Mouse (Mus musculus) stomach, embryonic 15.5 days (tissue): Measurements from ENCODE around the gene Ptpn3. TPM values are rescaled to one million over a fixed set of nuclear protein-coding genes. Genes with fewer than 3 reads are reported as not detected.
"Not testable (repeated sequence)": the region's sequence is repeated elsewhere in the genome, so short reads cannot be mapped to it uniquely, and the experiment has no call there.

ENCODE experiments used
- ATAC-seq: fragments of 200-750 bp; cut with Nextera tagmentation; 2 replicates; pipeline ENCODE4 v1.8.0; 2017; ENCODE audit warnings: low read depth, moderate number of reproducible peaks, moderate TSS enrichment; ENCODE audit not compliant: insufficient read depth, low FRiP score
- H3K27ac ChIP-seq: fragments of 300-500 bp; sonication (generic); 2 replicates; pipeline ENCODE4 v1.5.1; 2015; ENCODE audit warnings: mild to moderate bottlenecking, inconsistent platforms
- H3K27me3 ChIP-seq: fragments of 300-500 bp; sonication (generic); replicated peaks from 2 replicates; pipeline ENCODE4 v1.6.1; 2015; ENCODE audit warnings: inconsistent platforms
- H3K36me3 ChIP-seq: fragments of 300-500 bp; sonication (generic); 2 replicates; pipeline ENCODE4 v1.6.1; 2015; ENCODE audit warnings: inconsistent platforms
- H3K4me1 ChIP-seq: fragments of 300-500 bp; sonication (generic); 2 replicates; pipeline ENCODE4 v1.6.1; 2015; ENCODE audit warnings: inconsistent platforms
- H3K4me2 ChIP-seq: fragments of 300-500 bp; sonication (generic); 2 replicates; pipeline ENCODE4 v1.6.1; 2015; ENCODE audit warnings: mild to moderate bottlenecking, inconsistent platforms
- H3K4me3 ChIP-seq: fragments of 300-500 bp; sonication (generic); replicated peaks from 2 replicates; pipeline ENCODE4 v1.5.1; 2015; ENCODE audit warnings: inconsistent platforms
- H3K9ac ChIP-seq: fragments of 300-500 bp; sonication (generic); 2 replicates; pipeline ENCODE4 v1.6.1; 2015; ENCODE audit warnings: inconsistent platforms
- H3K9me3 ChIP-seq: fragments of 300-500 bp; sonication (generic); 2 replicates; pipeline ENCODE4 v1.6.1; 2016; ENCODE audit warnings: inconsistent platforms
- WGBS: fragments of 180-500 bp; shearing (Covaris S2); methylation state at CpG from one replicate; pipeline ENCODE4 v1.1.7; 2015; 5-methylcytosine and 5-hydroxymethylcytosine counted together
- polyA plus RNA-seq: library from polyadenylated mRNA; unstranded; fragments of >200 nt; fragmentation: Nextera tagmentation; extraction: Ambion mirVana; gene quantifications from 2 replicates; pipeline ENCODE4 v1.2.1, GENCODE M21; 2015

Gene Ptpn3
- polyA plus RNA-seq, 1 experiment from 2014 or later = 8.6 TPM

GRCm38 (mm10) chr4:57211706-57212105, 89.9 kb downstream of the Ptpn3 start:
- Histone ChIP-seq H3K27ac (no peak overlapping the region), H3K9ac (no peak overlapping the region), H3K4me1 (no peaks in the 10 kb centered on the region), H3K36me3 (no peaks in the 10 kb centered on the region), H3K27me3 (no peaks in the 10 kb centered on the region), H3K4me2 (no peak overlapping the region), H3K9me3 (no peaks in the 10 kb centered on the region), H3K4me3 (no peak overlapping the region)
- no peak for ATAC-seq
- WGBS = 61% methylated on average over 2 of the region's 2 CpGs

DNA sequence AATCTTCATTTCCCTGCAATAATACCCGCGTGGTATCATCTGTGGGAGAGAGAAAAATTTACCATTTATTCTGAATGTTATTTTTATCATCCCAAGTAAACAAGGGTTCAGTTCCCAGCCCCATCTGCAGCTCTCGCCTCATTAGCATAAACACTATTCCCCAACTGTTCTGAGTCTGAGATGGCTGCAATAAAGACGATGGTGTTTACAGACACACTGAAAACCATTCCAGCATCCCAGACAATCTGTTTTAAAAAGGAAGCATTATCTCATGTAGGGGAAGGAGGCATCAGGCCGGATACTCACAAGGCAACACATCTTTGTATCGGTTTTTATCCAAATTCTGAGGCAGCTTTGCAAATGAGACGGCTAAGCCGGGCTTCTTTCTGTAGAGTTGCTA, 95.7 kb downstream of the Ptpn3 start:
- H3K4me2 ChIP-seq = no peak overlapping the region
- H3K4me3 ChIP-seq = no peak overlapping the region
- no peak for ATAC-seq
- H3K9me3 ChIP-seq = no peaks in the 10 kb centered on the region
- H3K9ac ChIP-seq = no peak overlapping the region
- H3K4me1 ChIP-seq = no peaks in the 10 kb centered on the region
- H3K36me3 ChIP-seq = 0 out of 2 replicates have a peak, but pooled peaks cover 5% of the 10 kb centered on the region
- WGBS = 79% methylated on average over 8 of the region's 8 CpGs
- H3K27ac ChIP-seq = no peak overlapping the region
- no peaks in the 10 kb centered on the region for H3K27me3 ChIP-seq

- no peaks in the 10 kb centered on the region for H3K27me3 ChIP-seq
- H3K9me3 ChIP-seq = no peaks in the 10 kb centered on the region
- H3K27ac ChIP-seq = no peak overlapping the region
- 86% methylated on average over 11 of the region's 11 CpGs for WGBS
- no peaks in the 10 kb centered on the region for H3K4me1 ChIP-seq
- no peak overlapping the region for H3K4me3 ChIP-seq
- 0 out of 2 replicates have a peak, but pooled peaks cover 8% of the 10 kb centered on the region for H3K36me3 ChIP-seq
- H3K9ac ChIP-seq = no peak overlapping the region
- no peak for ATAC-seq
- H3K4me2 ChIP-seq = no peak overlapping the region
Measured at GRCm38 (mm10) chr4:57204780-57205179, 96.9 kb downstream of the Ptpn3 start.

GRCm38 (mm10) chr4:57202660-57203361, 98.8 kb downstream of the Ptpn3 start:
- WGBS = 45% methylated on average over 10 of the region's 10 CpGs
- H3K9me3 ChIP-seq = no peaks in the 10 kb centered on the region
- H3K27ac ChIP-seq = peak overlapping the region; percentile 49; the same call in 1 of the 2 replicates
- H3K4me1 ChIP-seq = no peaks in the 10 kb centered on the region
- H3K4me3 ChIP-seq = no peak overlapping the region
- H3K4me2 ChIP-seq = no peak overlapping the region
- no peak overlapping the region for H3K9ac ChIP-seq
- no peaks in the 10 kb centered on the region for H3K27me3 ChIP-seq
- H3K36me3 ChIP-seq = 0 out of 2 replicates have a peak, but pooled peaks cover 8% of the 10 kb centered on the region
- no peak for ATAC-seq

DNA sequence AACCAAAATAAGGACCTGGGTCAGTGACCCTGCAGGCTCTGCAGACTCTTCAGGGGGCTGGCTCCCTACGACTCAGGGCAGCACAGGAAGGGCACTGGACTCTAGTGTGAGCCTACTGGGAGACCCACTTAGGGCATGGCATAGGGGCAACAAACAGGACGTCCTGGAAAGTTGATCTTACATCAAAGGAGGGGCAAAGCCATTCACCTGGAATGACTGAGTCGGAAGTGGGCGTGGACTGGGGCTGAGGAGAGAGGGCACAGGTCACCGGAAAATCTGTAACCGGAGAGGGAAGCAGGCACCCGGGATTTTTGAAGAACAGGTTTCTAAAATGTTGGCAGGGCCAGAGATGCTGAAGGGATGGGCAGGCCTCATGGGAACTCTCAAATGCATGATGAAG, 99.5 kb downstream of the Ptpn3 start:
- no peak overlapping the region for H3K4me3 ChIP-seq
- H3K9ac ChIP-seq = no peak overlapping the region
- 38% methylated on average over 7 of the region's 7 CpGs for WGBS
- H3K27me3 ChIP-seq = no peaks in the 10 kb centered on the region
- H3K4me2 ChIP-seq = no peak overlapping the region
- H3K36me3 ChIP-seq = 0 out of 2 replicates have a peak, but pooled peaks cover 12% of the 10 kb centered on the region
- H3K27ac ChIP-seq = peak overlapping the region; percentile 49; the same call in 1 of the 2 replicates
- H3K9me3 ChIP-seq = no peaks in the 10 kb centered on the region
- no peak for ATAC-seq
- H3K4me1 ChIP-seq = no peaks in the 10 kb centered on the region

DNA sequence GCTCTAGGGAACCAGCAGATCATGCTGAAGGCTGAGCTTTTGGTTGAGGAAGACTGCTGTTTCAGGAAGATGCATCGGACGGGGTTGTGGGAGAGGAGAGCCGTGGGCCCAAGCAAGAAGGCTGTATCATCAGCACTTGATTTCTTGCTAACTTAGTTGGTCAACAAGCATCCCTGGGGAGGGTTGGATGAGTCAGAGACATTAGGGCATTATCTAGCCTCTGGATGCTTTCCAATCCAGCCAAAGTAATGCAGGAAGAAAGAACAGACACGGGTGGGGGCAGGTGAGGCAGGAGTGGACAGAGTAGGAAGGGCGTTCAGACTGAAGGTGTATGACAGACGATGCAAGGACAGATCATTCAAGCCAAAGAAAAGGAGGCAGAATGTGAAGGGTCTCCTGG, 101.0 kb downstream of the Ptpn3 start:
- WGBS = 89% methylated on average over 6 of the region's 6 CpGs
- H3K4me2 ChIP-seq = no peak overlapping the region
- H3K9me3 ChIP-seq = no peaks in the 10 kb centered on the region
- no peaks in the 10 kb centered on the region for H3K27me3 ChIP-seq
- no peak overlapping the region for H3K9ac ChIP-seq
- no peak for ATAC-seq
- H3K4me3 ChIP-seq = no peak overlapping the region
- no peak overlapping the region for H3K27ac ChIP-seq
- no peaks in the 10 kb centered on the region for H3K4me1 ChIP-seq
- 0 out of 2 replicates have a peak, but pooled peaks cover 15% of the 10 kb centered on the region for H3K36me3 ChIP-seq

DNA sequence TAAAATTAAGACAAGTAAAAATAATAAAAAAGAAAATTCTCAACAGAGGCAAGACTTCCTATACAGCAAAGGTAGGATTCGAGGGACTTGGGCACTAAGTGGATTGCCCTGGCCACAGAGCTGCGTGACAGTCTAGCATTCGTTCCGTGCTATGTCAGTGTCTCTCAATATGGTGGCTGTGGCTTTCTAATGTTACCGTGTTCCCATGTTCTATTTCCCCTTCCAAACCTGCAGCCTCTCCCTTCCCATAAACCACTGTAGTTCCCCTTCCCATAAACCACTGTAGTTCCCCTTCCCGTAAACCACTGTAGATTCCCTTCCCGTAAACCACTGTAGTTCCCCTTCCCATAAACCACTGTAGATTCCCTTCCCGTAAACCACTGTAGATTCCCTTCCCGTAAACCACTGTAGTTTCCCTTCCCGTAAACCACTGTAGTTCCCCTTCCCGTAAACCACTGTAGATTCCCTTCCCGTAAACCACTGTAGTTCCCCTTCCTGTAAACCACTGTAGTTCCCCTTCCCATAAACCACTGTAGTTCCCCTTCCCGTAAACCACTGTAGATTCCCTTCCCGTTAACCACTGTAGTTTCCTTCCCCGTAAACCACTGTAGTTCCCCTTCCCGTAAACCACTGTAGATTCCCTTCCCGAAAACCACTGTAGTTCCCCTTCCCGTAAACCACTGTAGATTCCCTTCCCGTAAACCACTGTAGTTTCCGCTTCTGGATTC, 102.8 kb downstream of the Ptpn3 start:
- H3K9ac ChIP-seq, H3K4me2 ChIP-seq, H3K4me3 ChIP-seq, ATAC-seq, H3K27me3 ChIP-seq, H3K4me1 ChIP-seq, H3K9me3 ChIP-seq, H3K27ac ChIP-seq: not testable (repeated sequence)
- H3K36me3 ChIP-seq = 0 out of 2 replicates have a peak, but pooled peaks cover 12% of the 10 kb centered on the region
- 92% methylated on average over 20 of the region's 20 CpGs for WGBS

DNA sequence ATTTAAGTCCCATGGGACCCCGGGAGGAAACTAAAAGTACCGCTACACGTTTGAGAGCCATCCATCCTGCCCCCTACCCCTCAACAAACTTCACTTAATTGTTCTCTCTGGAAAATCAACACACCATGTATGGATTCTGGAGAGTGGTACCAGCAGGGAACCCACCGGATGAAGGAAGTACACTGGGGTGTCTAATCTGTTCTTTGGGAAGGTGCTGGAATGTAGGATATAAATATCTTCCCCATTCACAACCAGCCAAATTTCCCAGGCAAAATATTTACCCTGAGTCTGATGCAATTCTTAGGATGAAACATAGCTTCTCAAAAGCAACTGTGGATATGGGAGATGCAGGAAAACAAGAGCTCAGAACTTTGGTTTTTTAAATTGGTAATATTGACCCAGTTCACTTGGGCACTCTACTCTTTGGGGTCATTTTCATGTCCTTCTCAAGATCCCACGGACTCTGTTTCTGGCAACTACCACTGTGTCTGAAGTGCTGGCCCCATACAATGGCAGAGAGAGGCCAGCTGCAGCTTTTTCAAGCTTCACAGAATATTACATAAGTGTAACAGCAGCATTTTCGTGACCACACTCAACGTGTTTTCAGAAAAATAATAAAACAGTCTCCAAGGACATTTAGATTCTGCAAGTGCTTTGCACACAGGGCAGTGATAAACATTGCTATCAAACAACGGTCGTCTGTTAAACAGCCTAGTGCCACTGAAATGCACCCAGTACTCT, 109.9 kb downstream of the Ptpn3 start:
- Histone ChIP-seq H3K4me3 (no peak overlapping the region), H3K36me3 (no peaks in the 10 kb centered on the region), H3K4me1 (no peaks in the 10 kb centered on the region), H3K9ac (no peak overlapping the region), H3K9me3 (no peaks in the 10 kb centered on the region), H3K27me3 (no peaks in the 10 kb centered on the region), H3K4me2 (no peak overlapping the region), H3K27ac (no peak overlapping the region)
- ATAC-seq = no peak
- WGBS = 57% methylated on average over 9 of the region's 9 CpGs

- Histone ChIP-seq H3K36me3 (no peaks in the 10 kb centered on the region), H3K9me3 (no peaks in the 10 kb centered on the region), H3K27me3 (no peaks in the 10 kb centered on the region), H3K4me3 (no peak overlapping the region), H3K9ac (no peak overlapping the region), H3K27ac (no peak overlapping the region), H3K4me1 (no peaks in the 10 kb centered on the region), H3K4me2 (no peak overlapping the region)
- WGBS = 77% methylated on average over 2 of the region's 2 CpGs
- no peak for ATAC-seq
Measured at GRCm38 (mm10) chr4:57189881-57190280, 111.8 kb downstream of the Ptpn3 start.

- H3K9me3 ChIP-seq = no peaks in the 10 kb centered on the region
- no peaks in the 10 kb centered on the region for H3K27me3 ChIP-seq
- H3K9ac ChIP-seq = no peak overlapping the region
- peak overlapping the region; percentile 64 for H3K27ac ChIP-seq
- WGBS = 7% methylated on average over 6 of the region's 6 CpGs
- H3K4me3 ChIP-seq = no peak overlapping the region
- ATAC-seq = peak; percentile 74
- 0 out of 2 replicates have a peak overlapping the region, but pooled peaks have one; percentile 2 for H3K4me2 ChIP-seq
- H3K4me1 ChIP-seq = no peaks in the 10 kb centered on the region
- no peaks in the 10 kb centered on the region for H3K36me3 ChIP-seq
Measured at GRCm38 (mm10) chr4:57186035-57186434, 115.6 kb downstream of the Ptpn3 start.

- no peaks in the 10 kb centered on the region for H3K27me3 ChIP-seq
- 0 out of 2 replicates have a peak, but pooled peaks have one; percentile 42 for ATAC-seq
- WGBS = 66% methylated on average over 8 of the region's 8 CpGs
- H3K36me3 ChIP-seq = no peaks in the 10 kb centered on the region
- H3K9me3 ChIP-seq = no peaks in the 10 kb centered on the region
- H3K4me3 ChIP-seq = no peak overlapping the region
- no peaks in the 10 kb centered on the region for H3K4me1 ChIP-seq
- H3K4me2 ChIP-seq = no peak overlapping the region
- peak overlapping the region; percentile 64 for H3K27ac ChIP-seq
- no peak overlapping the region for H3K9ac ChIP-seq
Measured at GRCm38 (mm10) chr4:57185462-57185861, 116.2 kb downstream of the Ptpn3 start.

GRCm38 (mm10) chr4:57183493-57183892, 118.1 kb downstream of the Ptpn3 start:
- Histone ChIP-seq H3K36me3 (no peaks in the 10 kb centered on the region), H3K4me2 (no peak overlapping the region), H3K27ac (no peak overlapping the region), H3K9ac (no peak overlapping the region), H3K27me3 (no peaks in the 10 kb centered on the region), H3K4me3 (no peak overlapping the region), H3K4me1 (no peaks in the 10 kb centered on the region), H3K9me3 (no peaks in the 10 kb centered on the region)
- no peak for ATAC-seq
- WGBS = 54% methylated on average over 4 of the region's 4 CpGs
